Mouse (Mus musculus) hindlimb bud, embryonic 11.5 days (tissue): ENCODE measurements around the gene Ephb2.

ENCODE experiments used
- DNase-seq: peaks from one replicate; pipeline ENCODE4 v3.0.0-alpha.2; 2012; ENCODE audit warnings: low read depth, low spot score; ENCODE audit errors: extremely low spot score

The Ephb2 gene

DNA sequence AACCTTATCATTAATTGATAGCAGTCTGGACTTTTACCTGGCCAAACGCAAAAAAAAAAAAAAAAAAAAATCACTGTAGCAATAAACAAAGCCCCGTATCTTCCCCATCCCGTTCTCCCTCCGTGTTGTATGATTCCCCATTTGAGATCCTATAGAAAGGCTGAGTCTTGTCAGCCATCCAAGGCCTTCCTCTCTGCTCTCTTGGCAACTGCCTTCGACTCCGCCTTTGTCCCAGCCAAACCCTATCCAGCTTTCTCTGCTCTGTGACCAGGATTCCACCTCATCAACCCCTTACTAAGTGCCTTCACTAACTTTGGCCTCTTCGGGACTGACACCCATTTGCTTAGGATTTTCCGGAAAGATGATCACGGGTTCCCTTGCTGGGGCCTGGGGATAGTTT lies 2.2 kb upstream of the Ephb2 start:
- DNase-seq: no peak

GRCm38 (mm10) chr4:136836387-136836931 lies 671 bp upstream of the Ephb2 start:
- DNase-seq: no peak

DNA sequence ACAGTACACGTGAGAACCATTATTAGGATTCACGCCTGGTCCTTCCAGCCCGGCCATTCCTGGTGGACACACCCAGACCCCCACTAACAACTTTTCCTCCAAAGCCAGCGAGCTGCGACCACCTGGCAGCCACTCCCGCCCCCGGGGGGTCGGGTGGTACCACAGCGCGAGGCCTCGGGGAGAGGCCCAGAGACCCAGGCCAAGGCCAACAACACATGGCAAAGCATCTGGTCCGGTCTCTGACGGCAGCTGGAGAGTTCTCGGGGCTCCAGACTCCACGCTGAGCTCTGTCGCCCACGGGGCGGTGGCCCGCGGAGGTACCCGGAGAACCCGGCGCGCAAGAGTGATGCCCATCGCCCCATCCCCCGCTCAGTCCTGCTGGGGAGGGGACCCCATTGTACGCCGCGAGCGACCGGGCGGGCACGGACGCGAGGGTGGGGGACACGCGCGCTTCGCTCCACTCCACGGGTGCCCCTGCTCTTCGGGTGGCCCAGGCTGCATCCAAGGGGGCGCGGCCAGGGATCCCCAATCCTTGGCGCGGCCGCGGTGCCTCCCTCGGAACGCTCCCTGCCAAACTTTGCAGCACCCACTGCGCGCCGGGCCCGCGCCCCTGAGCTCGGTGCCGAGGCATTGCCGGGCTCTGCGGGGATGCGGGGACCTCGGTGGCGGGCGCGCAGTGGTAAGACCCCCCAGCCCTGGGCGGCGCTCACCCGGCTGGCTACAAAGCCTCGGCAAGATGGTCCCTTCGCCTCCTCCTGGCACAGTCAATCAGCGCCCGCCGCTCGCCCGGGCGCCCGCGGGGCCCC lies 770 bp downstream of the Ephb2 start:
- DNase-seq: no peak

- no peak for DNase-seq
These were observed 1.4 kb downstream of the Ephb2 start for GRCm38 (mm10) chr4:136834439-136834814.

GRCm38 (mm10) chr4:136833619-136834351 lies 2.0 kb downstream of the Ephb2 start:
- DNase-seq: no peak

- no peak for DNase-seq
These were observed 3.1 kb downstream of the Ephb2 start for GRCm38 (mm10) chr4:136832559-136833232.

GRCm38 (mm10) chr4:136830272-136830823 lies 5.4 kb downstream of the Ephb2 start:
- DNase-seq: no peak

DNA sequence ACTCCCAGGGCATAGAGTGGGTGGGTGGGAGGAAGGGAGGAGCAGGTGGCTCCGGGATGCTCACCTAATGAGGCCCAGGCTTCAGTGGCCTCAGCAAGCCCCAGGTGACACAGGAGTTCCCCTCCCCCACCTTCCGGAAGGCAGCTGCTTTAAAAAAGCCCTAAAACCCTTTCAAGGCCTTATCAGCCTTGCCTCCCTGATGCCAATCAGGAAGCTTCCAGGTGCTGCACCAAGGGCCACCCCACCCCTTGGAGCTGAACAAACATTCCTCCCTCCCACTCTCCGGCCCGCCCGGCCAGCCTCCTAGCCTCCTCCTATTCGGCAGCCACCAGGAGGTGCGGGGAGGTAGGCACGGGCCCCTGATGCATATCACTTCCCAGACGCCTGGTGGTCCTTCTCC lies 6.0 kb downstream of the Ephb2 start:
- DNase-seq: no peak

DNA sequence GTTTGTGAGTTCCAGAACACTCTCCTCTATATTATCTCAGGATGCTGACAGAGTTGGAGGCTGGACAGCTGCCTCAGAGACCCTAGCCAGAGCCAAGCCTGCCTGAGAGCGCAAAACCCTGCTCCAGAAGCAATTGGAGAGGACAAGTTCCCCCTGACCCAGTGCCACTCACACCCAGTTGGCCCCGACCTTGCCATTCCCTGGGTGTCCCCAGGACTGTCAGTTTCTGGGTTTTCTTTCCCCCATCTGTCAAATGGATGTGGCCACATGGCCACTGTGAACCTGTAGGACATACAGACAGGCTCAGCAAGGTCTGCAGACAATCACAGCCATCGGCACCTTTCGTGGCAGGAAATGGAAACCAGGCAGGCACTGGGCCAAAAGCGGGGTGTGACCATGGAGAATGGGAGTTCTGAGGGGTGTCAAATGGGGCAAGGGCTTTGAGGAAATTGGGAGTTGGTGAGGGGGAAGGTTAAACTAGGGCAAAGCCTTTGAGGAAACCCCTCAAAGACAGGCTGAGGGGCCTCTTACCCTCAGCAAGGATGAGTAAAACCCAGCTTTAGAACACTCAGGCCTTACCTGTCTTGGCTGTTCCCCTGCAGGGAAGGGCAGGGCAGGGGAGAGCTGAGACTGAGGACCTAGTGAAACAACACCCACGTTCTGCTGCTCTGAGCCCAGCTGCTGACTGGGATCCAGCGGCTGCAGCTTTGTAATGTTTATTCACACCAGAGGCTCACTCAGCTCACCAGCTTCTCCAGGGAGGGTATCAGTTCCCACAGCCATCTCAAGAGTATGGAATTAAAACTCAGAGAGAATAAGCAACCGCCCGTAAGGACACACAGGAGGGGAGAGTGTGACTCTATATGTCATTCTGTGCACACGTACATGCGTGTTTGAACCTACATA lies 6.9 kb downstream of the Ephb2 start:
- no peak for DNase-seq

GRCm38 (mm10) chr4:136824935-136825552 lies 10.7 kb downstream of the Ephb2 start:
- DNase-seq: no peak

- DNase-seq: no peak
These were observed 15.7 kb downstream of the Ephb2 start for GRCm38 (mm10) chr4:136820069-136820522.

DNA sequence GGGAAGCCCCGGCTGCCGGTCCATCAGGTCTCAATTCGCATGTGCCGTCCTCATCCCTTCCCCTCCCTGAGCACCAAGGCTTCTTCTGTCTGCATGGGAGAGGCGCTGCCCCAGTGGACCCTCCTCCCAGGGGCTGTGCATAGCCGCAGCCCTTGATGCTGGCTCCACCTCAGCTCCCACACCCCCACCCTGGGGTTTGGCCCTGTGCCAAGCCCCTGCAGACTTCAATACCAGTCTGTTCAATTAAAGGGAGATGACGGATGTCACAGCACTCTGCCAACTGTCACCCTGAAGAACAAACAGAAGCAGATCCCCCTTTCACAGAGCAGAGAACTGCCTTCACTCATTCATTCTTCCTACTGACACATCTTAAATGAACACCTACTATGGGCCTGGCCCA lies 19.1 kb downstream of the Ephb2 start:
- DNase-seq: no peak

DNA sequence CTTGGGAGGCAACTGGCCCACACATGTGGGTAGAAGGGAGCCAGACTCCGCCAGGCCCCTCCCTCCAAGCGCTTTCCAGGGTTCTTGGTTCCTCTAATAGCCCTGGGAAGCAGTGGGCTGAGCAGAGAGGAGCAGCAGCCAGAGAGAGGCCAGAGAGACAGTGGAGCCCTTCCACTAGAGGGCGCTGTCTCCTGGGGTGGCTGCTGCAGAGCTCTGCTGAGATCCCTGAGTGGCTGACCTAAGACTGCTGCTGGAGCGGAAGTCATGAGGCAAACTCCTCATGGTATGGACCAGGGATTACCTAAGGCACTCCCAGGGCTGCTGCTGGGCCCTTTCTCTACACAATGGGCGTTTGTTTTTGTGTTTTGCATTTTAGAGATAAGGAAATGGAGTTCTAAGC lies 20.4 kb downstream of the Ephb2 start:
- DNase-seq: no peak

- DNase-seq: no peak
These were observed 23.2 kb downstream of the Ephb2 start for GRCm38 (mm10) chr4:136812543-136812942.

- DNase-seq: no peak
These were observed 24.2 kb downstream of the Ephb2 start for GRCm38 (mm10) chr4:136811596-136811995.

DNA sequence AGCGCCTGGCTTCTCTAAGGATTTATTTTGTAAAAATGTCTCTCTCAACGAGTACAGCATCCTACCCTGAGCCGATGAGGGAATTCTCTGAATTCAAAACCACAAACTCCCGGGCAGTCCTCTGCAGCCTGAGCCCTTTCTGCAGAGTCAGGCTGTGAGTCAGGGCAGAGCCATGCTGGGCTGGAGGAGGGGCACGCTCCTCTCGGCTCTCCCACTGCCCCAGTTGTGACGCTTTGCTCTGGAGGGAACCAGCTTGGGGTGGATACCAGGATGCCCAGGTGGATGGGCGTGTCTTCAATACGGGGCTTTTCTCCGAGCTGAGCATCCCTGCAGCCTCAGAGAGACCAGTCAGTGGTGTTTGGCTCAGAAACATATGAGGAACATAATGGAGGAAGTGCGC lies 27.3 kb downstream of the Ephb2 start:
- DNase-seq: no peak

GRCm38 (mm10) chr4:136807448-136808009 lies 28.3 kb downstream of the Ephb2 start:
- DNase-seq: no peak

- no peak for DNase-seq
These were observed 29.5 kb downstream of the Ephb2 start for GRCm38 (mm10) chr4:136806254-136806653.

- no peak for DNase-seq
These were observed 31.4 kb downstream of the Ephb2 start for GRCm38 (mm10) chr4:136804343-136804742.
